Comparison of ENCODE assay signal across 8 mouse cellular contexts in genomic region chr8:105990856-105991387, GRCm38 (mm10). TPM values are rescaled to one million over a fixed set of nuclear protein-coding genes. Genes with fewer than 3 reads are reported as not detected.
DNase-seq lines count a peak whose midpoint lies in the region; ATAC-seq lines count a peak whose summit lies in the region.

Gene Dus2, plus strand, starts transcription at chr8:105991337.

- no peaks in the 10 kb centered on the region for H3K9me3 ChIP-seq in hindbrain, embryonic 14.5 days (ENCODE audit: control insufficient read depth, low read length)

- no peak within 1 kb of the TSS for H3K4me3 ChIP-seq in hindbrain, embryonic 14.5 days (replicated peaks; ENCODE audit: low read length)

- peak; percentile 90 for DNase-seq in R1 (ENCODE audit: low read depth, low spot score)
- peak; percentile 92 to 94 for DNase-seq in cerebellum, postnatal 10 days
- peak; percentile 56 to 63 for DNase-seq in frontal cortex, postnatal 36 days (ENCODE audit: low spot score in 2 of 2)
- DNase-seq in hindbrain, embryonic 14.5 days (ENCODE audit: low spot score): peak; percentile 74
- DNase-seq in layer of hippocampus, postnatal 25 days (ENCODE audit: extremely low spot score in 1 of 2, low spot score in 1 of 2): peak; percentile 52 to 90
- DNase-seq in lung, postnatal 4 days: peak; percentile 78 to 90
- DNase-seq in retina, postnatal 7 days (ENCODE audit: low read depth, low spot score): peak; percentile 83
- peak; percentile 63 for DNase-seq in urinary bladder, adult 2 months (ENCODE audit: low spot score)

- no peaks in the 10 kb centered on the region for H3K27me3 ChIP-seq in hindbrain, embryonic 14.5 days (ENCODE audit: control insufficient read depth, insufficient read depth, low read length)

- H3K4me2 ChIP-seq in hindbrain, embryonic 14.5 days (replicated peaks): no peak within 1 kb of the TSS

- H3K27ac ChIP-seq in hindbrain, embryonic 14.5 days: no peak within 1 kb of the TSS

- 10% methylated on average over 15 of the region's 15 CpGs for WGBS in hindbrain, embryonic 14.5 days

- no peaks in the 10 kb centered on the region for H3K36me3 ChIP-seq in hindbrain, embryonic 14.5 days (replicated peaks; ENCODE audit: control insufficient read depth, insufficient read depth)

- no peaks in the 10 kb centered on the region for H3K4me1 ChIP-seq in hindbrain, embryonic 14.5 days (replicated peaks; ENCODE audit: control insufficient read depth, insufficient read depth, low read length)

- H3K9ac ChIP-seq in hindbrain, embryonic 14.5 days: no peak within 1 kb of the TSS

- ATAC-seq in hindbrain, embryonic 14.5 days (ENCODE audit: low FRiP score): peak; percentile 37; the same call in 1 of the 2 replicates

RNA-seq across cellular contexts. Expression of gene Dus2, which starts in this region (rescaled TPM):
- 21.3 and 22.4 TPM in 2 replicates for polyA plus RNA-seq in hindbrain, embryonic 14.5 days (2014; fragmentation: Nextera tagmentation; extraction: Ambion mirVana)
- total RNA-seq in layer of hippocampus, postnatal 25 days (2021): 10 to 100 TPM; 18.2 to 18.8 TPM
- 16.6 and 19.3 TPM in 2 replicates for polyA plus RNA-seq in urinary bladder, adult 2 months (2012; rRNA removed)
